Mouse (Mus musculus) gastrocnemius, adult 8-10 months (tissue): Measurements from ENCODE around the gene Cd151. TPM values are rescaled to one million over a fixed set of nuclear protein-coding genes. Genes with fewer than 3 reads are reported as not detected.

ENCODE experiments used
- DNase-seq, 2 experiments: peaks; one replicate each; pipeline ENCODE4 v3.0.0; 2022; ENCODE audit warnings: low spot score in 2 of 2
- total RNA-seq, 4 experiments: library from RNA; stranded (reverse); gene quantifications; 2 replicates each; pipeline ENCODE4 v1.2.4; 2022

The Cd151 gene
- total RNA-seq, 4 experiments from 2014 or later, result 78.2 to 98.0 (median 86.2) TPM

GRCm38 (mm10) chr7:141472226-141472625 lies 5.0 kb downstream of the Cd151 start:
- no peak for DNase-seq

DNA sequence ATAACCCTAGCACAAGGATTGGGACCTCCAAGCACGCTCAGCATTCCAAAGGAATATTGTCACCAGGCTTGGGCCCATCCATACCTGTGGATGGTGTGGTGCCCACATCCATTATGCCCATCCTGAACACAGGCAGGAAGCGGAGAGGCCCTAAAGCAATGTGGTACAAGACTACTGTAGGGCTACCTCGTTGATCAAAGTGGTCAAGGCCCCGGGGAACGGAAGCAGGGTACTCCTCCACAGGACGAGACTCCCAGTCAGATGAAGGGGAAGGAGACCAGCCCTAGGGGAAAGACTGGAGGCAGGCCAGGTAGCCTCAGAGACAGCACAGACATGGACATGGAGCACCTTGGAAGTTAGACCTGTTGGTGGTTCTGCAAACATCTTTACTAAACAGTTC lies 5.6 kb downstream of the Cd151 start:
- DNase-seq, result no peak

GRCm38 (mm10) chr7:141474160-141474559 lies 7.0 kb downstream of the Cd151 start:
- DNase-seq, result no peak

DNA sequence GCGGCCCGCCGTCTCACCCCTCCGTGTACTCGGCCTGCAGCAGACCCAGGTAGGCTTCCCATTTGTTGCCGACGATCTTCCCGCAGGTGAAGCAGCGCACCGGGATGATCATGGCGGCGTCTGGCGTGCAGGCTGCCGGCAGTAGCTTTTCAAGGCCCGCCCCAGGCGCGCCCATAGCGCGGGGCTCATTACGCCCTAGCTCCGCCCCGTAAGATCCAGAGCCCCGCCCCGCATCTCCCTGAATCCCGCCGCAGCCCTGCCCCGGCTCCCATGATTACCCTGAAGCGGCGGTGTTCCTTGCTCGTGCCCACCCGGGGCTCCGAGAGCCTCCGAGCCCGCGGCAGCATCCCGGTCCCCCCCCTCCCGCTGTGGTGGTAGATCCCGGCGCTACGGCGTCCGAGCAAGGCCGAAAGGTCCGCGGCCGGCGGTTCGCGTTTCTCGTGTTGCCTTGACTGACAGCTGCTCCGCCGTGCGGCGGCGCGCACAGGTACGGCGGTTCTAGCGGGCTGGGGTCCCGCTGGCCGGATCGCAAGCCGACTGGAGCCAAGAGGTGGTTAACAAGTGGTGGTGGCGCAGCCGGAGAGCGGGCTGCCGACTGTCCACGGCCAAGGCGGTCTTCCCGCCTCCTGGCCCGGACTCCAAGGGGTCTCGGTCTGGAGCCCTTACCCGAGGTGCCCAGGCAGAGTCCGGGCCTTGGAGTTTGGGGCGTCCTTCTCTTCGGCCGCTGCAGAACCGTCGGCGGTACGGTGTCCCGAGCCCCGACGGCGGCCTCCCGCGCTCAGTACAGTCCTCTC lies 8.0 kb downstream of the Cd151 start, which contains the start of the genes Polr2l and Tspan4:
Gene Polr2l (minus strand): TSS at position 122 of the 794 bp plus-strand sequence.
Gene Tspan4 (plus strand): TSS at position 230 of the 794 bp plus-strand sequence.
- DNase-seq, result peak; percentile 75 to 82

DNA sequence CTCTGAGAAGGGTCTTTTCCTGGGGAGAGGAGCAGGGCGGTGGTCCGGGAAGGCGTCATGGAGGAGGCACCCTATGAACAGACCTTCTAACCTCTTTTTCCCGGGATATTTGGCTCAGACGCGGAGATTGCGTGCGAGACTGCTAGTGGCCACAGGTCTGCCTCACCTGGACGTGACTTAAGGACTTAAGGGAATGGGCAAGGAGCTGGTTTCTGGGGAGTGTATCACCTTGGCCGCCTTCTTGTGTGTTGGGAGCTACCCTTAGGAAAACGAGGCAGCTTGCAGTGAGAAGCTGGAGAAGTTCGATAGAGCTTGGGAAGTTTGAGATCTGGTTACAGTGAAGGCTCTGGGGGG lies 8.6 kb downstream of the Cd151 start:
- DNase-seq, result no peak

- DNase-seq, result peak; percentile 76 to 83
Measured at GRCm38 (mm10) chr7:141476226-141476980, 9.2 kb downstream of the Cd151 start.

- DNase-seq, result no peak
Measured at GRCm38 (mm10) chr7:141476981-141477370, 9.8 kb downstream of the Cd151 start.

- DNase-seq, result no peak
Measured at GRCm38 (mm10) chr7:141477578-141478269, 10.5 kb downstream of the Cd151 start.

DNA sequence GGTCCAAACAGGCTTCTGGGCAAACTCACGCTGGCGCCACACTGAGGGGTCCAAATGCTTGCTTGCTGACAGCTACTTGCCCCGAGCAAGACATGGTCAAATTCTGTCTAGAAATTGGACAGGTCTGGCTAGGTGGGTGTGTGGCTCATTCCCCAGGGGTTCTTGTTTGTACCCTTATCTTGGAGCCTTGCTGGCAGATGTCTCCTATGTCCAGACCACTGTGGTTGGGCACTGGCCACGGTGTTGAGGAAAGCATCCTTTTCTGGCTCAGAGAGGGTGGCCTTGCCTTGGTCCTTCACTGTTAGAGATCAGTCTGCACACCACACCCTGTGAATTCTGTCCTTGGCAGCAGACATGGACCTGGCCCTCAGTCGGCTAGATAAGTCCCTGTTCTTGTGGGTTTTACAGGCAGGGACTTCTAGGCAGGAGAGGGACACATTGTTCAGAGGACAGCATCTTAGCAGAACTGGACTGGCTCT lies 11.1 kb downstream of the Cd151 start:
- DNase-seq, result no peak

DNA sequence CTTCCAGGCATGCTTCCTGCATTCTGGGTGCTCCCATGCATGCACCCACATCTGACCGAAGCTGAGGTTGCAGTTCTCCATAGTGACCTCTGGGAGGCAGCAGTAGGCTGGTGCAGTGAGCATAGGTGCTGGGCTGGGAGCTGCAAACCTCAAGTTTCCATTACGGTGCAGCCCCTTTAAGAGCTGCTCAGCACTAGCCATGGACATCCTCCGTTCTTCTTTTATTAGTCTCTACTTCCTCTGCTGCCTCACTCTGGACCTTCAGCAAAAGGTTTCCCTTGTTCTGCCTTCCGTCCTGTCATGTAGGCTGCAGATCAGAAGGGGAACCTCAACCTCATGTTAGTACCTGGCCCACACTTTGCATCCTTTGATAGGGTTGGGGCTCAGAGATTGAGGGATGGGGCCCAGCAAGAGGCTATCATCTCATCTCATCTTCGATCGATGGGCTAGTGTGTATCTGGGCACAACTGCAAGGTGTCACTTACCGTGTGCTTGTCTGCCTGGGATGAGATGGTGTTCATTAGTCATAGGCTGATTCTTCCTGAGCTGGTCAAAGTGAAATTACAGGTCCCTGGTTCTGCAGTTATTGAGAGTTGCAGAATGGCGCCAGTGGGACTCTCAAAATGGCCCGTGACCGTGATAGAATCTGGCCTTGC lies 13.8 kb downstream of the Cd151 start:
- DNase-seq, result no peak

- DNase-seq, result no peak
Measured at GRCm38 (mm10) chr7:141481498-141482401, 14.6 kb downstream of the Cd151 start.

GRCm38 (mm10) chr7:141482531-141483024 lies 15.4 kb downstream of the Cd151 start:
- no peak for DNase-seq

GRCm38 (mm10) chr7:141483114-141483653 lies 16.0 kb downstream of the Cd151 start:
- DNase-seq, result no peak

- DNase-seq, result no peak
Measured at GRCm38 (mm10) chr7:141484186-141485120, 17.3 kb downstream of the Cd151 start.

DNA sequence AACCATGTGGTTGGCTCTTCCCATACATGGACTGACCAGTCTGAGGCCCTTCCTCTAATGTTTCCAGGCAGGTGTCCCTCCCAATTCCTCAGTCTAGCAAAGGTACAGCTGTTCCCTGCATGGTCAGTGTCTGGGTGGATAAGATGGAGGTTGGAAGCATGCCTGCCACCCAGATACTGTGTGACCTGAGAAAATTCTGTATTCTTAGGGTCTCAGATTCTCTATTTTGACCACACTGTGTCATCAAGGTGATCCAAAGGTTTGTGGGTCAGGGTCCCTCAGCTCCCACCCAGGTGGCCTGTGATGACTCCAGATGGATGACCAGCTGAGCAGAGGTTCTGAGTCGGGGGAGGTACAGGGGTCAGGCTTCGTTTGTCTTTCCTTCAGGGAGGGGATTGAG lies 18.0 kb downstream of the Cd151 start:
- DNase-seq, result no peak

- DNase-seq, result no peak
Measured at GRCm38 (mm10) chr7:141485606-141486005, 18.4 kb downstream of the Cd151 start.

DNA sequence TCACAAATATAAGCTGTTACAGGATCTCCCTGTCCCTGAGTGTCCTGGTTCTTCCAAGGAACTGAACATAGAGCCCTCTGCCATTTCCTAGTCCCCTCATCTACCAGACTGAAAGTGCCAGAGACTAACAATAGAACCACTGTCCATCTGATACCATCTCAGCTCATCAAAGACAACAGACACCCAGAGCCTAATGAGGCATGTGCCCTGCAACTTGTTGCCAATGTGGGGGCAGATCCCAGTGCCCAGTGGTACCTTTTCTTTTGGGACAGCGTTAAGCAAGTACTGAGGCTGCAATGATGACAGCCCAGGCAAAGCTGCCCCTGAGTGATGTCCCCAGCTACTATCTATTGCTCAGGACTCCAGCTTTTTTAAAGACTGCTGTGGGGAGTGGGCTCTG lies 19.0 kb downstream of the Cd151 start:
- DNase-seq, result no peak

DNA sequence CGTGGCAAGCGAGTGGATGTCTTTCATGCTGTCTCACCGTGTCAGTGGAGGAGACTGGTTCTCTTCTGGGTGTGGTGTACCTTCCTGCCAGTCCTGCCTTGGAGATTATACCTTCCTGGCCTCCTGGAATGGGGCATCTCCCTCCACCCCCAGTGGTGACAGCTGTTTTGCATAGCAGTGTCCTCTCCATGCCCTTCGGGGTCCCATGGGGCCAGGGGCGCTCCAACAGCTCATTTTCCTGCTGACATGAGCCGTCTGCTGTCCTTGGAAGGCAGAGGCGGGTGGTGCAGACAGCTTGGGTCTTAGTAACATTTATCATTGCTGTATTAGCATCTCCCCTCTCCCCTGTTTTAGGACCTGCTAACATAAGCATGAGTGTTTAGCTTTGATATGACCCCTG lies 19.9 kb downstream of the Cd151 start:
- no peak for DNase-seq

- no peak for DNase-seq
Measured at GRCm38 (mm10) chr7:141491151-141491550, 24.0 kb downstream of the Cd151 start.
